Mouse (Mus musculus) hindbrain, embryonic 13.5 days (tissue): ENCODE measurements around the gene Prkg1. TPM values are rescaled to one million over a fixed set of nuclear protein-coding genes. Genes with fewer than 3 reads are reported as not detected.

Experiments
- ATAC-seq: fragments of 200-750 bp; cut with Nextera tagmentation; 2 replicates; pipeline ENCODE4 v1.8.0; 2017; ENCODE audit warnings: moderate TSS enrichment; ENCODE audit not compliant: low FRiP score
- H3K27ac ChIP-seq: fragments of 300-500 bp; sonication (generic); 2 replicates; pipeline ENCODE4 v1.5.1; 2015; ENCODE audit warnings: inconsistent platforms, mild to moderate bottlenecking, moderate library complexity
- H3K27me3 ChIP-seq: fragments of 300-500 bp; sonication (generic); 2 replicates; pipeline ENCODE4 v1.6.1; 2015; ENCODE audit warnings: mild to moderate bottlenecking, inconsistent platforms
- H3K36me3 ChIP-seq: fragments of 300-500 bp; sonication (generic); 2 replicates; pipeline ENCODE4 v1.6.1; 2015; ENCODE audit warnings: mild to moderate bottlenecking, inconsistent platforms
- H3K4me1 ChIP-seq: fragments of 300-500 bp; sonication (generic); replicated peaks from 2 replicates; pipeline ENCODE4 v1.6.1; 2015; ENCODE audit warnings: inconsistent platforms
- H3K4me2 ChIP-seq: fragments of 300-500 bp; sonication (generic); 2 replicates; pipeline ENCODE4 v1.6.1; 2015; ENCODE audit warnings: inconsistent platforms, mild to moderate bottlenecking, moderate library complexity
- H3K4me3 ChIP-seq: fragments of 300-500 bp; sonication (generic); 2 replicates; pipeline ENCODE4 v1.5.1; 2015; ENCODE audit warnings: mild to moderate bottlenecking, inconsistent platforms
- H3K9ac ChIP-seq: fragments of 300-500 bp; sonication (generic); 2 replicates; pipeline ENCODE4 v1.6.1; 2015; ENCODE audit warnings: mild to moderate bottlenecking, inconsistent platforms
- H3K9me3 ChIP-seq: fragments of 300-500 bp; sonication (generic); 2 replicates; pipeline ENCODE4 v1.6.1; 2016; ENCODE audit warnings: inconsistent platforms
- WGBS: fragments of 180-500 bp; shearing (Covaris S2); methylation state at CpG from one replicate; pipeline ENCODE4 v1.1.7; 2015; 5-methylcytosine and 5-hydroxymethylcytosine counted together
- polyA plus RNA-seq: library from polyadenylated mRNA; unstranded; fragments of >200 nt; fragmentation: Nextera tagmentation; extraction: Ambion mirVana; gene quantifications from 2 replicates; pipeline ENCODE4 v1.2.1, GENCODE M21; 2015

The Prkg1 gene
- polyA plus RNA-seq, 1 experiment from 2014 or later, result 4.2 TPM

DNA sequence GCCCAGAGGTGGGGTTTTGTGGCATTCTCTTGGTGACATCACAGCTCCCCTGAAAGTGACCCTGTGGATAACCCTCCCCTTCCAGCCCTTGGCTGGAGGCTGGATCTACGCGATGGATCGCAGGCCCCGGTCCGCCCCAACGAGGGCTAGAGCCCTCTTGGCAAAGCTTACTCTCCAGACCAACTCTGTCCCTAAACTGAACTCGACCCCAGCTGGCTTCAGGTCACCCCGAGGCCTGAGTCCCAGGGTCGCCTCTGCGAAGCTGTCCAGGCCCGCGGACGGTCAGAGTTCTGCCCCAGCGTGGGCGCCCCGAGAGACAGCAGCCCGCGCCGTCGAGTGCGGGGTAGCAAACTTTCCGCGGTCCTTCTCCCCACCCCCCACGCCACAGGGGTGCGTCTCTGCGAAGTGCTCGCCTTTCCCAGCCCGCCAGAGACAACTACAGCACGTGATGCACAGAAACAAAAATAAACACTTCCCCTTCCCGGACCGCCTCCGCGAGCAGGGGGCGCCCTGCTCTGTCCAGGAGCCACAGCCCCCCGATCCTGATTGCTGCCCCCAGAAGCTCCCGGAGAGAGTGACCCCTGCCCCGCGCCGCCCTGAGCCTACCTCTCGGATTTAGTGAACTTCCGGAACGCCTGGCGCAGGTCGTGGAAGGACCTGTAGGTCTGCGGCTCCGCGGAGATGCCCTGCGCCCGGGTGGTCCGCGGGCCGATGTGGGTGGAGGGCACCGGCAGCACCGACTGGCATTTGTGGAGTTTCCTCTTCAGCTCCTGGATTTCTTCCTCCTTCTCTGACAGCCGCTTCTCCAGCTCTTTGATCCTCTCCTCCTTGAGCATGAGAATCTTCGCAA, 657 bp downstream of the Prkg1 start:
- H3K4me1 ChIP-seq, result peaks cover 31% of the 10 kb centered on the region
- peak; percentile 53 for ATAC-seq
- peak overlapping the region; percentile 53 for H3K4me3 ChIP-seq
- no peaks in the 10 kb centered on the region for H3K36me3 ChIP-seq
- WGBS, result under 1% methylated on average over 56 of the region's 56 CpGs
- H3K4me2 ChIP-seq, result peak overlapping the region; percentile 95
- no peaks in the 10 kb centered on the region for H3K9me3 ChIP-seq
- peak overlapping the region; percentile 40; the same call in 1 of the 2 replicates for H3K27ac ChIP-seq
- H3K27me3 ChIP-seq, result peaks cover 47% of the 10 kb centered on the region
- H3K9ac ChIP-seq, result peak overlapping the region; percentile 67

DNA sequence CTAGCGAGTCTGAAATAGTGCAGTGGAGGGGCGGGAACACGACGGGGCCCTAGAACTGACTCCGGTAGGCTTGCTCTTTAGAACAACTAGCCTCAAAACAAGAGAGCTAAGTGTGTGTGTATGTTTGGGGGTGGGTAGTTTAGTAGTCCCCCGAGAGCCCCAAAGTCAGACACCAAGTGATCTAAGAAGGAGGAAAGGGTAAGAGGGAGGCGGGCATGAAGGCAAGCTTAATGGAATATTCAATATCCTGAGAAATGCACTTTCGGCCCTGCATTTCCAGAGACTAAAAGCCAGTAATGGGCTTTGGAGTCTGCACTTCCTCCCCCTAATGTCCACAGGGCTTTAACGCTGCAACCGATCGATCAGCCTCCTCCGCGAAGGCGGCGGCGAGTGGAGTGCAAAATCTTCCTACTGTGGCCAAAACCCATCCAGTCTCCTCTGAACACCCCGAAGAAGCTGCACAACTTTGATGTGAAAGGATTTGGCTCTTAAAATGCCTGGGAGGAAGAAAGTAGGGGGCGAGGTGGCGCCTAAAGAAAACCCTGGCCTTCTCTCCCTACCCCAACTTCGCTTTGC, 1.5 kb downstream of the Prkg1 start:
- H3K27ac ChIP-seq, result peak overlapping the region; percentile 72
- peak overlapping the region; percentile 67 for H3K9ac ChIP-seq
- H3K4me1 ChIP-seq, result peaks cover 31% of the 10 kb centered on the region
- WGBS, result 4% methylated on average over 20 of the region's 20 CpGs
- peaks cover 47% of the 10 kb centered on the region for H3K27me3 ChIP-seq
- peak overlapping the region; percentile 53 for H3K4me3 ChIP-seq
- no peaks in the 10 kb centered on the region for H3K9me3 ChIP-seq
- H3K36me3 ChIP-seq, result no peaks in the 10 kb centered on the region
- peak overlapping the region; percentile 95 for H3K4me2 ChIP-seq
- no peak for ATAC-seq

DNA sequence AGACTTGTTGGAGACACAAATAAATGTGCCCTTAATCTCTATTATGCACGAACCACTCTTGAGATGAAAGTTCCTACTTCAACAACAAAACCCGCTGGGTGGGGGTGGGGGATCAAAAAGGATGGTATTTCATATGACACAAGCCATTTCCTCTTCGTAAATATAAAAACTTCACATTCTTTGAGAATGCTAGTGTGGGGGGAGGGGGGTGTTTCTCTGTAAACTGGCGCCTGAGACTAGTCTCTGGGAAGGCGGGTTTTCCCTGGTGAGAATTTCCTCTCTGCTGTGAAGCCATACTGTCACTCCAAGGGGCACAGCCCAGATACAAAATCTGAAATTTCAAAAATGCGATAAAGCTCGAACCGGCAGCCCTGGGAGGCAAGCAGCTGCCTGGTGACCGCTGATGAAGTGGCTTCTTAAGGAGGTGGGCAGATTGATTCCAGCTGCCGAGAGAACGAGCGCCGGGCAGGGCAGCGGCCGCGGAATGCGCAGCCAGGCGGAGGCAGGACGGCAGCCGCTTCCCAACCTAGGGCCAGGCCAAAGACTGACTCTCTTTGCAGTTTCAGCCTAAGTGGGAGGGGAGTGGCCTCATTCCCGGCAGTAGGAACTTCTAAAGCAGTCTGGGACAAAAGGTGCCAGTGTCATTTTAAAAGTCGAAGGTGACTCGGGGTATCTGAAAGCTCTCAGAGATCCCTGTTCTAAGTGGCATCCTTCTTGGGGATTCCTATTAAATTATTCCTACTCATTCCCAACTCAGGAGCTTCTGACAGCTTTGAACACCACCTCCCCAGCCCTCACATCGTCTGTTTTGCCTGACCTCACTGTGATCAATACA, 2.2 kb downstream of the Prkg1 start:
- H3K9ac ChIP-seq, result peak overlapping the region; percentile 67
- peak overlapping the region; percentile 53 for H3K4me3 ChIP-seq
- peak overlapping the region; percentile 72 for H3K27ac ChIP-seq
- H3K4me2 ChIP-seq, result peak overlapping the region; percentile 95
- peaks cover 47% of the 10 kb centered on the region for H3K27me3 ChIP-seq
- H3K4me1 ChIP-seq, result peaks cover 31% of the 10 kb centered on the region
- under 1% methylated on average over 24 of the region's 24 CpGs for WGBS
- no peaks in the 10 kb centered on the region for H3K9me3 ChIP-seq
- no peaks in the 10 kb centered on the region for H3K36me3 ChIP-seq
- ATAC-seq, result no peak

GRCm38 (mm10) chr19:31759855-31760254, 5.0 kb downstream of the Prkg1 start:
- no peak overlapping the region for H3K27ac ChIP-seq
- H3K9ac ChIP-seq, result no peak overlapping the region
- no peaks in the 10 kb centered on the region for H3K9me3 ChIP-seq
- no peaks in the 10 kb centered on the region for H3K36me3 ChIP-seq
- peaks cover 45% of the 10 kb centered on the region for H3K27me3 ChIP-seq
- H3K4me2 ChIP-seq, result no peak overlapping the region
- 78% methylated on average over 3 of the region's 3 CpGs for WGBS
- peaks cover 30% of the 10 kb centered on the region for H3K4me1 ChIP-seq
- ATAC-seq, result no peak
- no peak overlapping the region for H3K4me3 ChIP-seq

DNA sequence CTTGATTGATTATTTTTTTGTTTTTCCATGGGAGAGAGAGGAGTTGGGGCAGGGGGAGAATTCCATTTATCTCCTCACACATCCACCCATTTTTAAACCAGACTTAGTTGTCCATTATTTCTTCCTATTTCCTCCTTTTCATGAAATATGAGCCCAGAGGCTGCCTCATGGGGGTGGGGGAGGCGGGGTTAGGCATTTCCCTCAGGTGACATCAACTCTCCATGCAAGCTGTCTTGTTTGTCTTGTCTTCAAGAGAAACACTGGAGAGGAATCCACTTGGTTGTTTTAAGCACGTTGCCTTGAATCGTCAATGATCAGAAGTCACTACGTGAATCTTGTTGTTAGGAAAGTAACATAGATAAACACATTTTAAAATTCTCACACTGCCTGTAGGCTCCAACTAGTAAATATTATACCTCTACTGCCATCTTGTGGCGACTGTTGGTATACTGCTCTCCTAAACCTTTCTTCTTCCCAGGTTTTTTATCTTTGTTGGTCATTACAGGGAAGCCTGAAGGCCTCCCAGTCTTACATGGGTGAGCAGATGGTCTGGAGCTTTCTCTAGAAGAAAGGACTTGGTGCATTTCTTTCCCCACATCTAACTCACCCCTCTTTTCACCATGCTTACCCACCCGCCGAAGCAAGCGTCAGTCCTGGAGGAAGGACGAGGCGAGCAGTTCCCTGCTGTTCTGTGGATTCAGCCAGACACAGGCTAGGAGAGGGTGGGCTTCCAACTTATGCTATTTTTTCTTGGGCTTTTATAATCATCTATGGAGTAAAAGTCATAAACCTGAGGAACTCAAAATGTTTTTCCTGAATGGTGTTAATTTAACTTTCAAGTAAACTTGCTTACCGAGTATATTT, 8.7 kb downstream of the Prkg1 start:
- H3K4me1 ChIP-seq, result 0 out of 2 replicates have a peak, but pooled peaks cover 2% of the 10 kb centered on the region
- no peak overlapping the region for H3K27ac ChIP-seq
- H3K36me3 ChIP-seq, result no peaks in the 10 kb centered on the region
- H3K27me3 ChIP-seq, result peaks cover 19% of the 10 kb centered on the region
- no peak overlapping the region for H3K4me3 ChIP-seq
- 38% methylated on average over 11 of the region's 11 CpGs for WGBS
- no peak overlapping the region for H3K9ac ChIP-seq
- ATAC-seq, result peak; percentile 54; the same call in 1 of the 2 replicates
- no peaks in the 10 kb centered on the region for H3K9me3 ChIP-seq
- H3K4me2 ChIP-seq, result no peak overlapping the region

- 60% methylated on average over 9 of the region's 9 CpGs for WGBS
Measured at GRCm38 (mm10) chr19:31754642-31755287, 10.1 kb downstream of the Prkg1 start.

DNA sequence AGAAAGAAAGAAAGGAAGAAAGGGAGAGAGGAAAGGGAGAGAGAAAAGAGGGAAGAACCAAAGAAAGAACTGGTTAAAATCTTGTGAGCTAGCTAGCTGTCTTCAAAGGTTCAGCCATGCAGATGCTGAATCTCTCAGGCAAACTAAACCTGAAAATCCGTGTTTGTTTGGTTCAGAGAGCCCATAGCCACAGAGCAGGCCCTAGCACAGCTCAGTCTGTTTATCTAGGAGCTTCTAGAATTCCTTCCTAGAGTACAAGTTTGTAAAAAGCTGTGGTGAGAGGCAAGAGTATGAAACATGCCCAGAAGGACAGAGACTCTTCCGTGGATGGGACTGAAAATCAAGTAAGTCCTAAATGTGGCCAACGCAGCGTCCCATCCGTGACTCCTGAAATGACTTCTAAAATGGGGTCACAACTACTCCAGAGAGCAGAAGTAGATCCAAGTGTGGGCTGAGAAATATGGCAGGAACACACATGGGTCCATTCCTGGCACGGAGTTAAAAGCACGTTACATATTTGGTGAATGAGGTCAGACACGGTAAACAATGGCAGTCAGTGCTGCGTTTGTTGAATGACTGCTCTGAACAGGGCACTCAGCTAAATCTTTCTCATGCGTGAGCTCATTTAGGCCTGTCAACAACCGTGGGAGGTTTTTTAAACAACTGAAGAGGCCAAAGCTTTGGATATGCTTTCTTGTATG, 13.7 kb downstream of the Prkg1 start:
- 64% methylated on average over 11 of the region's 11 CpGs for WGBS
- ATAC-seq, result no peak
- H3K27me3 ChIP-seq, result 0 out of 2 replicates have a peak, but pooled peaks cover 5% of the 10 kb centered on the region

More at GRCm38 (mm10) chr19:31754642-31755287, 10.1 kb downstream of the Prkg1 start:
- Histone ChIP-seq H3K36me3 (no peaks in the 10 kb centered on the region), H3K9ac (no peak overlapping the region), H3K27ac (no peak overlapping the region), H3K27me3 (0 out of 2 replicates have a peak, but pooled peaks cover 5% of the 10 kb centered on the region), H3K4me3 (no peak overlapping the region), H3K9me3 (no peaks in the 10 kb centered on the region), H3K4me1 (0 out of 2 replicates have a peak, but pooled peaks cover 2% of the 10 kb centered on the region), H3K4me2 (no peak overlapping the region)
- ATAC-seq, result no peak

DNA sequence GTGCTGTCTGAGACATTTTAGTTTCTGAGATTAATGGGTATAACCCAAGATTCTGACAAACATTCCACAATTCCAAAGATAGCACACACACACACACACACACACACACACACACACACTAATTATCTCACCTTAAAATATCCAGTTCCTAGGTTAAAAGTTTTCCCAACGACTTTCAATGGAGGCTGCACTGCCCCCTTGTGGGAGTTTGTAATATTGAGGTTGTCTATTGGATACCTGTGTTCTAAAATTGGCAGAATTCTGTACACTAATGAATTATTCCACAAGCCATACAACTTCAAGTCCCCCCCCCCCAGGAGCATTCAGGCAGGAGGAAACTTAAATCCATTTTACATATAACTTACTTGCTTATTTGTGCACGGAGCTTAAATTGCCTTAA, 18.2 kb downstream of the Prkg1 start:
- no peak for ATAC-seq
- Histone ChIP-seq H3K27ac (no peak overlapping the region), H3K9me3 (no peaks in the 10 kb centered on the region), H3K4me1 (0 out of 2 replicates have a peak, but pooled peaks cover 2% of the 10 kb centered on the region), H3K4me2 (no peak overlapping the region), H3K9ac (no peak overlapping the region), H3K27me3 (no peaks in the 10 kb centered on the region), H3K36me3 (no peaks in the 10 kb centered on the region), H3K4me3 (no peak overlapping the region)
- 15% methylated on average over 2 of the region's 2 CpGs for WGBS

More for the DNA sequence above, 13.7 kb downstream of the Prkg1 start:
- Histone ChIP-seq H3K4me3 (no peak overlapping the region), H3K27ac (no peak overlapping the region), H3K36me3 (no peaks in the 10 kb centered on the region), H3K9me3 (no peaks in the 10 kb centered on the region), H3K4me1 (0 out of 2 replicates have a peak, but pooled peaks cover 2% of the 10 kb centered on the region), H3K9ac (no peak overlapping the region), H3K4me2 (no peak overlapping the region)

- Histone ChIP-seq H3K4me2 (no peak overlapping the region), H3K27ac (no peak overlapping the region), H3K4me1 (0 out of 2 replicates have a peak, but pooled peaks cover 2% of the 10 kb centered on the region), H3K27me3 (no peaks in the 10 kb centered on the region), H3K9ac (no peak overlapping the region), H3K36me3 (no peaks in the 10 kb centered on the region), H3K9me3 (no peaks in the 10 kb centered on the region), H3K4me3 (no peak overlapping the region)
- no peak for ATAC-seq
- WGBS, result 76% methylated on average over 8 of the region's 8 CpGs
Measured at GRCm38 (mm10) chr19:31743241-31744045, 21.4 kb downstream of the Prkg1 start.

GRCm38 (mm10) chr19:31714900-31715299, 49.9 kb downstream of the Prkg1 start:
- Histone ChIP-seq H3K27me3 (no peaks in the 10 kb centered on the region), H3K36me3 (no peaks in the 10 kb centered on the region), H3K27ac (no peak overlapping the region), H3K9ac (no peak overlapping the region), H3K4me3 (no peak overlapping the region), H3K4me2 (no peak overlapping the region), H3K9me3 (no peaks in the 10 kb centered on the region), H3K4me1 (no peaks in the 10 kb centered on the region)
- 84% methylated on average over 6 of the region's 6 CpGs for WGBS
- no peak for ATAC-seq
